Mouse (Mus musculus) testis, postnatal 10 days (tissue): Measurements from ENCODE around the gene Gm7929.
"Not testable (repeated sequence)": the region's sequence is repeated elsewhere in the genome, so short reads cannot be mapped to it uniquely, and the experiment has no call there.

Source experiments
- DNase-seq: peaks from one replicate; pipeline ENCODE4 v3.0.0; 2021; ENCODE audit warnings: low spot score

The Gm7929 gene

GRCm38 (mm10) chr14:41750514-41750913 is at the start of gene Gm7929:
Gene Gm7929 (minus strand): TSS chr14:41750614.
- not testable (repeated sequence) for DNase-seq

GRCm38 (mm10) chr14:41772341-41772740 is 21.9 kb upstream of the Gm7929 start, which contains the start of gene Gm47189:
Gene Gm47189 (minus strand): TSS chr14:41772441.
- not testable (repeated sequence) for DNase-seq

GRCm38 (mm10) chr14:41755931-41756330 is 5.5 kb upstream of the Gm7929 start:
- peak; percentile 31 for DNase-seq

GRCm38 (mm10) chr14:41723437-41723836 is 27.0 kb downstream of the Gm7929 start:
- not testable (repeated sequence) for DNase-seq

GRCm38 (mm10) chr14:41717180-41717579 is 33.2 kb downstream of the Gm7929 start:
- not testable (repeated sequence) for DNase-seq

GRCm38 (mm10) chr14:41701785-41702184 is 48.6 kb downstream of the Gm7929 start, which contains the start of gene Gm8068:
Gene Gm8068 (minus strand): TSS chr14:41701885.
- DNase-seq = not testable (repeated sequence)
